Mouse (Mus musculus) cerebral cortex, adult 2 months (tissue): Measurements from ENCODE around the gene Olfr589.

ENCODE experiments used
- WGBS: fragments of 180-500 bp; shearing (Covaris S2); methylation state at CpG from one replicate; pipeline ENCODE4 v1.1.7; 2018; 5-methylcytosine and 5-hydroxymethylcytosine counted together

The Olfr589 gene

DNA sequence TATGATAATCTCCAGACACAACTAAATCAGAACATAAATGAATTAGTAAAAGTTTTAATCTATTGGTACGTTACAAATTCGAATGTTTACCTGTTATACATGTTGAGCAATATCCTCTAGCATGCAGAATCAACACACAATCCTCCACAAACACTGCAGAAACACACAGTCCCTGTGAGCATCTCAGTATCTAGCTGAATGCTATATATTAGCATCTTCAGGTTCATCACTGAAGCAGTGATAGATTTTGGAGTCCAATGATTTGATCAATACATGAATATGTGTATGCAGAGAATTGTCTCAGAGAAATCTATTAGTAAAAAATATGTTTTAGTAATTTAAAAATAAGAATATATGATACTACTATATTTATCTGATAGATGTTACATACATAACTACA lies at the start of gene Olfr589:
Gene Olfr589, minus strand, starts transcription at position 101 of the 400 bp plus-strand sequence.
- 61% methylated on average over 2 of the region's 2 CpGs for WGBS

DNA sequence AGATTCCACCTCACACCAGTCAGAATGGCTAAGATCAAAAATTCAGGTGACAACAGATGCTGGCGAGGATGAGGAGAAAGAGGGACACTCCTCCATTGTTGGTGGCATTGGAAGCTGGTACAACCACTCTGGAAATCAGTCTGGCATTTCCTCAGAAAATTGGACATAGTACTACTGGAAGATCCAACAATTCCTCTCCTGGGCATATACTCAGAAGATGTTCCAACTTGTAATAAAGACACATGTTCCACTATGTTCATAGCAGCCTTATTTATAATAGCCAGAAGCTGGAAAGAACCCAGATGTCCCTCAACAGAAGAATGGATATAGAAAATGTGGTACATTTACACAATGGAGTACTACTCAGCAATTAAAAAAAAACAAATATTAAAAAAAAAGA lies 28.3 kb upstream of the Olfr589 start, which contains the start of gene Olfr592:
Gene Olfr592, plus strand, starts transcription at position 301 of the 400 bp plus-strand sequence.
- WGBS, result 67% methylated on average over 1 of the region's 1 CpGs

DNA sequence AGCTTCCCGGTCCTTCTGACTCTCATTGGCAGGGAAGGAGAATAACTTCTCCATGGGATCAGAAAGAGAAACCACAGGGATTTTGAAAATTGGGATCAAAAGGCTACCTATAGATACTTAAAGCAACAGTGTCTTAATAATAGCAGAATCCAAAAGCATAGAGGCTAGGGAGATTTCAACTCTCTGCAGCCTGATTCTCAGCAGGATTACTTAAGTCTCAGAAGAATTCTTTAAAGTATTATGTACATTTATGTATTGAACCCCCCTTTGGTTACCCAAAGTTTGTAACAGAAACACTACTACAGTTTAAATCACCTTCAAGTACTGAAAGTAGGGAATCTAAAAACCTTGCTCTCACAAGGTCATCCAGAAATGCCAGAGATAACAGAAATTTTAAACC lies 22.1 kb upstream of the Olfr589 start, which contains the start of gene Olfr591:
Gene Olfr591, minus strand, starts transcription at position 101 of the 400 bp plus-strand sequence.
- WGBS, result 59% methylated on average over 1 of the region's 1 CpGs

GRCm38 (mm10) chr7:103169697-103170096 lies 13.5 kb upstream of the Olfr589 start:
- 77% methylated on average over 5 of the region's 5 CpGs for WGBS

DNA sequence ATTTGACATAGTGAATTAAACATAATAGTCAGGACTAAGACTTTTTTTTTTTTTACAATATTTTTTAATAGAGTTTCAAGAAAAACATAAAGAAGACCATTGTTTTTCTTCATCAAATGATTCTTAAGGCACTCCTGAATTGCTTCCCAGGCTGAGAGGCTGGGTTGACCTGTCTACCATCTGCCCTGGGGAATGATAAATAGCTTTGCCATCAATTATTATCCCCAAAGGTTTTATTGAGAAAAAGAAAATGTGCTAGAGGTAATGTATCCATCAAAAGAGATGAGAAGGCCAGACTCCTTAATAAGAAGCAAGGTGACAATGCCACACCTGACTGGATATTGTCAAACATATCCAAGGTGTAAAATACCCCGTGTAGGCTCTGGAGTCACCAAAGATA lies 15.6 kb downstream of the Olfr589 start, which contains the start of gene Olfr588-ps1:
Gene Olfr588-ps1, plus strand, starts transcription at position 301 of the 400 bp plus-strand sequence.
- whole genome bisulfite sequencing, result 78% methylated on average over 1 of the region's 1 CpGs

GRCm38 (mm10) chr7:103125538-103125937 lies 30.6 kb downstream of the Olfr589 start, which contains the start of gene Olfr586:
TSS of gene Olfr586 (minus strand) at chr7:103125638.
- WGBS, result 95% methylated on average over 3 of the region's 3 CpGs

GRCm38 (mm10) chr7:103119406-103119805 lies 36.8 kb downstream of the Olfr589 start:
- WGBS, result 60% methylated on average over 3 of the region's 3 CpGs
